Mouse (Mus musculus) erythroblast, embryonic 14.5 days (primary cell): ENCODE measurements around the gene 1110032A03Rik. TPM values are rescaled to one million over a fixed set of nuclear protein-coding genes. Genes with fewer than 3 reads are reported as not detected.

ENCODE experiments used
- H3K27me3 ChIP-seq: 2 replicates; pipeline ENCODE4 v1.6.1; 2012; ENCODE audit warnings: inconsistent platforms; ENCODE audit not compliant: control insufficient read depth
- H3K36me3 ChIP-seq: 2 replicates; pipeline ENCODE4 v1.6.1; 2012; ENCODE audit warnings: mild to moderate bottlenecking, inconsistent platforms; ENCODE audit not compliant: control insufficient read depth
- H3K4me1 ChIP-seq: 2 replicates; pipeline ENCODE4 v1.6.1; 2012; ENCODE audit warnings: inconsistent platforms; ENCODE audit not compliant: control insufficient read depth
- H3K4me3 ChIP-seq: replicated peaks from 2 replicates; pipeline ENCODE3; 2012; ENCODE audit warnings: moderate library complexity, mild to moderate bottlenecking, inconsistent platforms
- H3K9me3 ChIP-seq: 2 replicates; pipeline ENCODE4 v1.6.1; 2012; ENCODE audit warnings: low read length, inconsistent platforms, mixed read lengths; ENCODE audit not compliant: control insufficient read depth
- GATA1 ChIP-seq: IDR thresholded peaks from 2 replicates; pipeline ENCODE4 v1.6.1; 2012; ENCODE audit warnings: low read length, inconsistent platforms, mixed read lengths
- TAL1 ChIP-seq: IDR thresholded peaks from 3 replicates; pipeline ENCODE4 v1.6.1; 2012; ENCODE audit warnings: low read length, inconsistent platforms, mixed read lengths
- polyA plus RNA-seq: library from polyadenylated mRNA; stranded (reverse); fragments of >175 nt; gene quantifications from 2 replicates; pipeline ENCODE4 v1.2.3, GENCODE M21; 2012

1110032A03Rik gene
- polyA plus RNA-seq, 1 experiment, result 0.38 TPM

DNA sequence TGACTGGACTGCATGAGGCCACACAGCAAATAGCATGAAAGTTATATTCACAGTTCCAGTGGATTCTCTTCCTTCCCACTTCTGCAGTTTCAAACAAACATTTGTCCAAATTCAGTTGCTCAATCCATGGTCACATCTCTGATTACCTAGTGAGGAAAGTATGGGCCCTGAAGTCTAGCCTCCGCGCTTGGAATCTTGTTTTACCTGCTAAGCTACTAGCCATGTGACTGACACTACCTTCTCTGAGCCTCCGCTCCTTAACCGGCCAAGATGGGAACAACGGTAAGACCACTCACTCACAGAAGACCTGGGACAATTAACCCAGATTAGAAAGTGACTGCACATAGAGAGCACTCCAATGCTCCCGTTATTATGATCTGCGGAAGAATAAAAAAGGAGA lies 29.5 kb downstream of the 1110032A03Rik start:
- H3K4me1 ChIP-seq, result no peaks in the 10 kb centered on the region
- no peak for TF ChIP-seq GATA1
- no peak for TF ChIP-seq TAL1
- no peaks in the 10 kb centered on the region for H3K9me3 ChIP-seq
- peak overlapping the region; percentile 46 for H3K4me3 ChIP-seq
- peaks cover 23% of the 10 kb centered on the region for H3K27me3 ChIP-seq
- no peaks in the 10 kb centered on the region for H3K36me3 ChIP-seq

- peaks cover 12% of the 10 kb centered on the region for H3K4me1 ChIP-seq
- no peaks in the 10 kb centered on the region for H3K36me3 ChIP-seq
Observed at GRCm38 (mm10) chr9:50742744-50743143, 32.6 kb downstream of the 1110032A03Rik start.

DNA sequence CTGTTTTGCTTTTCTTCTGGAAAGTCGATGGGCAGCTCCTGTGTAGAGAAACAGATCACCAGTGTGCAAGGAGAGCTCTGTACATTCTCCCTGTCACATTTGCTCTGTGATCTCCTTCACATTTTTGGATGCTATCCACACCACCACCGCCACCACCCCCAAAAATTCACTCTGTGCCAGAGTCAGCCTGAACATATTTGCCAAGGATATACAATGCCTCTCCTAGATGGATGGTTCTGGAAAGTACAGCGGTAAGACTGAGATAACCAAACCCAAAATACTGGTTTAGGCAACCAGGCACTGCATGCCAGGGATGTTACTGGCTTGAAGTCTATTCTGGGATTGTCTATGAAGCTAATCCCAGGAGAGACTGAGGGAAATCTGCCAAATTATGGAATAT lies 33.1 kb downstream of the 1110032A03Rik start:
- H3K27me3 ChIP-seq, result peaks cover 23% of the 10 kb centered on the region
- peaks cover 12% of the 10 kb centered on the region for H3K4me1 ChIP-seq
- TF ChIP-seq TAL1 (no peak), GATA1 (no peak)
- H3K36me3 ChIP-seq, result no peaks in the 10 kb centered on the region
- H3K9me3 ChIP-seq, result no peaks in the 10 kb centered on the region
- H3K4me3 ChIP-seq, result no peak overlapping the region

More at GRCm38 (mm10) chr9:50742744-50743143, 32.6 kb downstream of the 1110032A03Rik start:
- Histone ChIP-seq H3K9me3 (no peaks in the 10 kb centered on the region), H3K27me3 (peaks cover 23% of the 10 kb centered on the region), H3K4me3 (no peak overlapping the region)
- no peak for TF ChIP-seq TAL1
- TF ChIP-seq GATA1, result no peak

GRCm38 (mm10) chr9:50740867-50741784 lies 34.2 kb downstream of the 1110032A03Rik start:
- peaks cover 12% of the 10 kb centered on the region for H3K4me1 ChIP-seq
- H3K27me3 ChIP-seq, result peaks cover 14% of the 10 kb centered on the region
- H3K4me3 ChIP-seq, result no peak overlapping the region
- TF ChIP-seq TAL1, result no peak
- TF ChIP-seq GATA1, result no peak
- no peaks in the 10 kb centered on the region for H3K36me3 ChIP-seq
- H3K9me3 ChIP-seq, result no peaks in the 10 kb centered on the region

DNA sequence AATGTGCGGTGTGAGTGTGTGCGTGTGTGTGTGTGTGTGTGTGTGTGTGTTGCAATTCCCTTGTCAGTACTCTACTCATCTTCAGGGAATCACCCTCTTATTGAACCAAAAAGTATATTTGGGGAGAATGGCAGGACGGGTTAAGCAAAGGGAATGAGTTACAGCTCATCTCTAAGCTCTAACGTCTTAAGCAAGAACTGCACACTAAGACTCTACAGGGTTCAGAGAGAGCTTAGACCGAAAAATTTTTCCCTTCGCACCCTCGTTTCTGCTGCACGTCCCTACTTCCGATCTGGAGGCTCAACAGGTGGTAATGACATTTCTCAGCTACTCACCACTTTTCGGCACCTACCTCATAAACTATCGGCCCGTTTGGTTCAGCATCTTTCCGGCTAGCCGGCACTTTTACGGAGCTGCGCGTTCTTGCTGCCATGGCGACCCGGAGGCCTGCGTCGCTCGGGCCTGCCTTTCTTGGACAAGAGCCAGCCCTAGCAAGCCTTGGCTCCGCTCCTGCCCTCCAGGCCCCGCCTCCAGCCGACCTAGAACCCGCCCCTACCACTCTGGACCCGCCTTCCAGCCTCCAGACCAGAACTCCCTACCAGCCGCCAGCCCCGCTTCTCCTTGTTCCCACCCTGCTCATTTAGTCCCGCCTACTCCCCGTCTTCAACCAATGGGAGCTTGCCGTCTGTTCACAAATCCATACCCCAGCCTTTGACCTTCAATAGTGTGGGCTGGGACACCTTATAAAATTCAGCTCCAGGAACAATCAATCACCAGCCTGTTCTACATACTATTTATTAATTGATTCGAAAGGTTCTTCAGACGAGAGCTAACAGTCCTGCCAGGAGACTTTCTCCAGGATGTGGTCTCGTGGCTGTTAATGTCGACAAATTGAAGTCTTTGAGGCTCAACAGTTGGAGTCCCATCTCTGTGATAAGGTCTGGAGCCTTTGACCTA lies 36.1 kb downstream of the 1110032A03Rik start, which contains the start of gene Dixdc1:
Gene Dixdc1, minus strand, starts transcription at position 604 of the 957 bp plus-strand sequence.
- Histone ChIP-seq H3K4me3 (peak within 1 kb of the TSS; percentile 54), H3K4me1 (peaks cover 12% of the 10 kb centered on the region)
- TF ChIP-seq TAL1 (no peak), GATA1 (no peak)

GRCm38 (mm10) chr9:50734989-50735388 lies 40.3 kb downstream of the 1110032A03Rik start:
- Histone ChIP-seq H3K4me3 (no peak overlapping the region), H3K27me3 (peaks cover 2% of the 10 kb centered on the region; the same call in 1 of the 2 replicates), H3K9me3 (no peaks in the 10 kb centered on the region), H3K4me1 (peaks cover 12% of the 10 kb centered on the region), H3K36me3 (no peaks in the 10 kb centered on the region)
- TF ChIP-seq TAL1 (no peak), GATA1 (no peak)

More for the DNA sequence above, 36.1 kb downstream of the 1110032A03Rik start, which contains the start of gene Dixdc1:
- Histone ChIP-seq H3K36me3 (no peaks in the 10 kb centered on the region), H3K9me3 (no peaks in the 10 kb centered on the region), H3K27me3 (peaks cover 7% of the 10 kb centered on the region; the same call in 1 of the 2 replicates)

GRCm38 (mm10) chr9:50732560-50732959 lies 42.8 kb downstream of the 1110032A03Rik start:
- no peak for TF ChIP-seq GATA1
- TF ChIP-seq TAL1, result no peak
- Histone ChIP-seq H3K36me3 (no peaks in the 10 kb centered on the region), H3K4me1 (peaks cover 4% of the 10 kb centered on the region), H3K4me3 (no peak overlapping the region), H3K27me3 (peaks cover 25% of the 10 kb centered on the region), H3K9me3 (no peaks in the 10 kb centered on the region)

- Histone ChIP-seq H3K4me3 (no peak overlapping the region), H3K27me3 (peaks cover 43% of the 10 kb centered on the region), H3K9me3 (no peaks in the 10 kb centered on the region), H3K36me3 (no peaks in the 10 kb centered on the region), H3K4me1 (peaks cover 4% of the 10 kb centered on the region)
- TF ChIP-seq GATA1 (no peak), TAL1 (no peak)
Observed at GRCm38 (mm10) chr9:50729600-50729999, 45.7 kb downstream of the 1110032A03Rik start.
